Mouse (Mus musculus): Measurements from ENCODE around the gene Acnat2. TPM values are rescaled to one million over a fixed set of nuclear protein-coding genes. Genes with fewer than 3 reads are reported as not detected.
"Not testable (repeated sequence)": the region's sequence is repeated elsewhere in the genome, so short reads cannot be mapped to it uniquely, and the experiment has no call there.

Gene Acnat2
- polyA plus RNA-seq, 1 experiment from 2014 or later = 2.3 TPM

DNA sequence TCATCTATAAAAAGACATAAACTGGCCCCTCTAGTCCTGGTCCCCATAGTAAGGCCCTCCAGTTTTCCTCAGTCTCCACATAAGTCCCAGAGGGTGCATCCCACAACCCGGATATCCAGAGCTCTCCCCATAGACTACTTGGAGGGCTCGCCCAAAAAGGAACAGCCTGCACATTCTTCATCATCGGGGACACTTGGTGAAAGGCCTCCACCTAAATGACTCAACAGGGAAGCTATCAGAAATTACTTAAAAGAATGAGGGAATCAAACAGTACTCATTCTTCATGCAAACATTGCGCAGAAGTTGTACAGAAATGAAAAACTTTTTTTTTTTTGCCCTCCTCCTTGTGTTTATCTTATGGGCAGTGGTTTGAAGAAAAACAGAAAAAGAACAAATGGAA is 57.5 kb downstream of the Acnat2 start:
- no peak overlapping the region for H3K27ac ChIP-seq (ENCODE audit: low read length)
- 92% methylated on average over 4 of the region's 4 CpGs for WGBS
- no peak overlapping the region for H3K4me2 ChIP-seq (replicated peaks; ENCODE audit: low read depth, low read length)
- H3K27me3 ChIP-seq (ENCODE audit: insufficient read depth, low read length) = no peaks in the 10 kb centered on the region
- H3K4me3 ChIP-seq (ENCODE audit: low read length) = no peak overlapping the region
- H3K9ac ChIP-seq (replicated peaks; ENCODE audit: low read length) = no peak overlapping the region
- no peak for ATAC-seq (ENCODE audit: low FRiP score, low TSS enrichment)
- no peaks in the 10 kb centered on the region for H3K9me3 ChIP-seq (ENCODE audit: low read length)
- H3K4me1 ChIP-seq (ENCODE audit: insufficient read depth, low read length) = no peaks in the 10 kb centered on the region
- H3K36me3 ChIP-seq (ENCODE audit: insufficient read depth, low read length) = no peaks in the 10 kb centered on the region

- 81% methylated on average over 2 of the region's 2 CpGs for WGBS
- H3K27ac ChIP-seq (ENCODE audit: low read length) = no peak overlapping the region
- H3K4me1 ChIP-seq (ENCODE audit: insufficient read depth, low read length) = no peaks in the 10 kb centered on the region
- H3K4me2 ChIP-seq (replicated peaks; ENCODE audit: low read depth, low read length) = no peak overlapping the region
- H3K9me3 ChIP-seq (ENCODE audit: low read length) = no peaks in the 10 kb centered on the region
- H3K9ac ChIP-seq (replicated peaks; ENCODE audit: low read length) = no peak overlapping the region
- no peaks in the 10 kb centered on the region for H3K27me3 ChIP-seq (ENCODE audit: insufficient read depth, low read length)
- ATAC-seq (ENCODE audit: low FRiP score, low TSS enrichment) = no peak
- H3K36me3 ChIP-seq (ENCODE audit: insufficient read depth, low read length) = no peaks in the 10 kb centered on the region
- no peak overlapping the region for H3K4me3 ChIP-seq (ENCODE audit: low read length)
Measured at GRCm38 (mm10) chr4:49348677-49349076, 59.3 kb downstream of the Acnat2 start.

- not testable (repeated sequence) for H3K36me3 ChIP-seq (ENCODE audit: insufficient read depth, low read length); H3K4me2 ChIP-seq (replicated peaks; ENCODE audit: low read depth, low read length); H3K27me3 ChIP-seq (ENCODE audit: insufficient read depth, low read length); H3K4me1 ChIP-seq (ENCODE audit: insufficient read depth, low read length); ATAC-seq (ENCODE audit: low FRiP score, low TSS enrichment); H3K4me3 ChIP-seq (ENCODE audit: low read length); H3K9me3 ChIP-seq (ENCODE audit: low read length); H3K27ac ChIP-seq (ENCODE audit: low read length); H3K9ac ChIP-seq (replicated peaks; ENCODE audit: low read length)
- 71% methylated on average over 1 of the region's 1 CpGs for WGBS
Measured at GRCm38 (mm10) chr4:49348001-49348400, 60.0 kb downstream of the Acnat2 start.

DNA sequence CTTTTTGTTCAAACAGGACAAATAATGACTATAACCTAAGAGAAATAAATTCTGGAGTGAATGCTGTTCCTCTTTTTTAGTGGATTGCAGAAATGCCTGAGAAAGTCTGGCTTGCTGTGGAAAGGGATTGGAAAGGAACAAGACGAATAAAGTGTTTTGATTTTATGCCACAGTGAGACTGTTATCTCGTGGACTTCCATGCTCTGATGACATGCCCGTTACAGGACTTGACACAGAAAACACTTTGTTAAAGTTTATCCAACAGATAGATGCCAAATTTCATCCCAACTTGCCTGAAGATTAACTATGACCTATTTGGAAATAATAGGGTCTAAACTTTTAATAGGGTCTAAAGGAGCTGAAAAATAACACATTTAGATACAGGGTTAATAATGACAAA is 67.9 kb downstream of the Acnat2 start:
- 64% methylated on average over 3 of the region's 3 CpGs for WGBS
- H3K27me3 ChIP-seq (ENCODE audit: insufficient read depth, low read length); H3K4me2 ChIP-seq (replicated peaks; ENCODE audit: low read depth, low read length); H3K4me1 ChIP-seq (ENCODE audit: insufficient read depth, low read length); H3K27ac ChIP-seq (ENCODE audit: low read length); H3K36me3 ChIP-seq (ENCODE audit: insufficient read depth, low read length); H3K9me3 ChIP-seq (ENCODE audit: low read length); H3K9ac ChIP-seq (replicated peaks; ENCODE audit: low read length); ATAC-seq (ENCODE audit: low FRiP score, low TSS enrichment); H3K4me3 ChIP-seq (ENCODE audit: low read length): not testable (repeated sequence)

DNA sequence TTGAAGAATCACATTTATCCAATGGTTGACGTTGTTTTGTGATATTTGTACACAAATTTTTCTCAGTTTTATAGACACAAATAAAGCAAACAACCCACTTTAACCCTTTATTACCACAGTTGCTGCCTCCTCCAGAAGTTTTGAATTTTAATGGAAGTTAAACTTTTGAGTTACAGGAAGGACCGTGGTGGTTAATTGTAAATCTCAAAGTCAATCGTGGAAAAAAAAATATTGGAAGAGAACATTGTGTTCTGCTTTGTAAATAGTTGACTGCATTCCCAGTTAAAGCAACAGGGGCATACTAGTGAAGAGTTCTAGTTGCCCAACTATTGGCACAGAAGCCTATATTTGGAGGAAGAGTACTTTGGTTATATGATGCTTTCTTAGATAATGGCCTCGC is 70.0 kb downstream of the Acnat2 start:
- not testable (repeated sequence) for H3K27me3 ChIP-seq (ENCODE audit: insufficient read depth, low read length); H3K9me3 ChIP-seq (ENCODE audit: low read length); H3K9ac ChIP-seq (replicated peaks; ENCODE audit: low read length); H3K4me3 ChIP-seq (ENCODE audit: low read length); H3K4me2 ChIP-seq (replicated peaks; ENCODE audit: low read depth, low read length); ATAC-seq (ENCODE audit: low FRiP score, low TSS enrichment); H3K36me3 ChIP-seq (ENCODE audit: insufficient read depth, low read length); H3K4me1 ChIP-seq (ENCODE audit: insufficient read depth, low read length); H3K27ac ChIP-seq (ENCODE audit: low read length)
- WGBS = 70% methylated on average over 3 of the region's 4 CpGs

Other genes starting within 250 kb of the Acnat2 start
- 0.80 and 1.0 TPM in 2 replicates for gene Acnat1, start 65.8 kb upstream of the Acnat2 start, polyA plus RNA-seq (2015; fragmentation: Nextera tagmentation; extraction: Ambion mirVana)
- gene Baat, start 98.4 kb upstream of the Acnat2 start, polyA plus RNA-seq (2015; fragmentation: Nextera tagmentation; extraction: Ambion mirVana) = 0.12 and 0.22 TPM in 2 replicates
- gene Mrpl50, start 112.9 kb upstream of the Acnat2 start, polyA plus RNA-seq (2015; fragmentation: Nextera tagmentation; extraction: Ambion mirVana) = 91.4 and 95.7 TPM in 2 replicates
- 11.1 and 13.0 TPM in 2 replicates for gene Zfp189, start 113.0 kb upstream of the Acnat2 start, polyA plus RNA-seq (2015; fragmentation: Nextera tagmentation; extraction: Ambion mirVana)
- 421 and 493 TPM in 2 replicates for gene Aldob, start 141.4 kb upstream of the Acnat2 start, polyA plus RNA-seq (2015; fragmentation: Nextera tagmentation; extraction: Ambion mirVana)
- gene Tmem246, start 189.7 kb upstream of the Acnat2 start, polyA plus RNA-seq (2015; fragmentation: Nextera tagmentation; extraction: Ambion mirVana) = 26.0 and 26.6 TPM in 2 replicates
- 40.7 and 42.5 TPM in 2 replicates for gene Rnf20, start 223.9 kb upstream of the Acnat2 start, polyA plus RNA-seq (2015; fragmentation: Nextera tagmentation; extraction: Ambion mirVana)

Measured in kidney, embryonic 16.5 days (tissue).